Mouse (Mus musculus) cerebellum, adult 8-10 months (tissue): Measurements from ENCODE around the gene Ccdc88b.
"Not testable (repeated sequence)": the region's sequence is repeated elsewhere in the genome, so short reads cannot be mapped to it uniquely, and the experiment has no call there.

Experiments used
- DNase-seq: peaks from one replicate; pipeline ENCODE4 v3.0.0; 2022

Gene Ccdc88b

GRCm38 (mm10) chr19:6858031-6858430, at the start of gene Ccdc88b:
Gene Ccdc88b (minus strand): TSS chr19:6858211.
- no peak for DNase-seq

- peak; percentile 31 for DNase-seq
These were observed 49.1 kb upstream of the Ccdc88b start for GRCm38 (mm10) chr19:6907094-6907493.

- DNase-seq, result peak; percentile 14
These were observed 48.2 kb upstream of the Ccdc88b start for GRCm38 (mm10) chr19:6906199-6906598.

- DNase-seq, result no peak
These were observed 47.6 kb upstream of the Ccdc88b start for GRCm38 (mm10) chr19:6905498-6906159.

- DNase-seq, result no peak
These were observed 46.8 kb upstream of the Ccdc88b start for GRCm38 (mm10) chr19:6904846-6905245.

- no peak for DNase-seq
These were observed 45.0 kb upstream of the Ccdc88b start for GRCm38 (mm10) chr19:6903031-6903430.

DNA sequence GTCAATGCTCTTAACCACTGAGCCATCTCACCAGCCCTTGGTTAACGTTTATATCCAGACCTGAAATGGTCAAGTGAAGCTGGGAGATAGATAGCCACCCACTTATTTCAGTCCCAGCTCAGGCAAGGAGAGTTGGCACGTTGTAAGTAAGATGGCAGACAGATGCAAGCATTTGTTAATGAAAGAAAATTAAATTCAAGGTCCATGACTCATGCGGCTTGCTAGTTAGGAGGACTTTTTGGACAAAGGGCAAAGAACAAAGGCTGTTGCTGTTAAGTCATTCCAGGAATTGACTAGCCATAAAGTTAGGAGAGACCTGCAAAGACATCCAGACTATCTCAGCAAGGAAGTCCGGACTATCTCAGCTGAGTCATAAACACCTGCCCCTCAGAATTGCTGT, 41.6 kb upstream of the Ccdc88b start:
- no peak for DNase-seq

- DNase-seq, result not testable (repeated sequence)
These were observed 37.7 kb upstream of the Ccdc88b start for GRCm38 (mm10) chr19:6895608-6896305.

DNA sequence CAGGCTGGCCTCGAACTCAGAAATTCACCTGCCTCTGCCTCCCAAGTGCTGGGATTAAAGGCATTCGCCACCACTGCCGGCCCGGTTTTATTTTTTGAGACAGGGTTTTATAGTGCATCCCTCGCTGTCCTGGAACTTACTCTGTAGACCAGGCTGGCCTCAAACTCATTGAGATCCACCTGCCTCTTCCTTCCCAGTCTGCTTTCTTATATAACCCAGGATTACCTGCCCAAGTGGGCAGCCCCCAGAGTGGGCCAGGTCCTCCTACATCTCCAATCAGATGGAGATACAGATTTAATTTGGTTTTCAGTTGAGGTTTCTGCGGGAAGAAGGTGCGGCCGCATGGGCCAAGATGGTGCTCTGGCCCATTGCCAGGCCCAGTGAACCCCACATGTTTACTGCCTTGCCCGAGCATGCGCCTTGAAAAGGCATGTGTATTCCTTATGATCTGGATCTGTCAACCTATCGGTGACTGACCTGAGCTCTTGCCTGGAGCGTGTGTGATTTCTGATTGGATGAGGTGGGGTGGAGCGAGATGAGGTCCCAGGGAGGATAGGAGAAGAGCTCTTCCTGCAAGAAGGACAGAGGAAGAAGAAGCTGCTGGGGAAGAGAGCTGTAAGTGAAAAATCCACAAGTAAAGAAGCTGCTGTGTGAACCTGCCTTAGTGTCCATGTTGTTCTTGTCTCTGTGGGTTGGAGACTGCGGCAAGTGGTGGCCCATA, 35.9 kb upstream of the Ccdc88b start:
- no peak for DNase-seq

- DNase-seq, result no peak
These were observed 34.5 kb upstream of the Ccdc88b start for GRCm38 (mm10) chr19:6892512-6892911.

DNA sequence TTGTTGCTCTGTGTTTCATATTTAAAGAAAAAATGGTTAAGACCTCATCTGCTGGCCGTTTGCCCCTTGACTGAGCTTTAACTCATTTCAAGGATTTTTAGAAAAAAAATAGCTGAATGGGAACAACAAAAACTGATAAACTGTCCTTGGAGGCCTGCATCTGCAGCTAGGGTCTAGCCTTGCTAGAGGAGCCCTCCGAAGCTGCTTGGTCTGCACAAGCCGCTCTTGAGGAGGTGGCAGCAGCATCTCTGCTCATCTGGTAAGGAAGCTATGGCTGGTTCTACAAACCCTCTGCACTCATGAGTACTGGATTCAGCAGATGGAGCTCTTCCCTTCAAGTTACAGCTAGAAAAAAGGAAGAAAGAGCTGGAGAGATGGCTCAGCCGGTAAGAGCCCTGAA, 20.0 kb upstream of the Ccdc88b start:
- DNase-seq, result no peak

DNA sequence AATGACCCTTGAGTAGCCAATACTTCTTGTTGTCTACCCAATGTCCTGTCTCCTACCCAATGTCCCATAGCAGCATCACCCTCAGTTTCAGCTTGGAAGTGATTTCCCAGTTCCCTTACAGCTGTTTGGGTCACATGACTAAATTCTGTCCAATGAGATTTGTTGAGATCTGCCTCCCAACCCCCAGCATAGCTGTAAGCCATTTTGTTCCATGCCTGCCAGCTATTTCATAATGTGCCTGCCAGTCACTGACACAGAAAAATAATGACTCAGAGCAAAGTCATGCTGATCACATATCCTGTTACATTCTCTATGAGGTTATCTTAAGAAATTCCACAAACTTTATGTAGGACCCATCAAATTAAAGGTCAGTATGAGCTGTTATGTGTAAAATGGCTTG, 18.8 kb upstream of the Ccdc88b start:
- no peak for DNase-seq

GRCm38 (mm10) chr19:6875834-6876233, 17.8 kb upstream of the Ccdc88b start:
- DNase-seq, result no peak

DNA sequence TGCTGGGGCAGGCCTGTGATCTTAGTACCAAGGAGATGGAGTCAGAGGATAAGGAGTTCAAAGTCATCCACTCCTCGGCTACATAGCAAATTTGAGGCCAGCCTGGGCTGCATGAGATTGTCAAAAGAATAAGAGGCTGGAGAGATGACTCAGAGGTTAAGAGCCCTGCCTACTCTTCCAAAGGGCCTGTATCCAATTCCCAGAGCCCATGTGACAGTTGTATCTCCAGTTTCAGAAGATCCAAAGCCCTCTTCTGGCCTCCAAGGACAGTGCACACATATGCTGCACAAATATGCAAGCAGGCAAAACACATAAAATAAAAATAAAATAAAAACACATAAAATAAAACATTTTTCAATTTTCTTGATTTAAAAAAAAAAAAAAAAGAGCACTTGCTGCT, 16.2 kb upstream of the Ccdc88b start:
- no peak for DNase-seq

GRCm38 (mm10) chr19:6872701-6873100, 14.7 kb upstream of the Ccdc88b start:
- DNase-seq, result no peak

DNA sequence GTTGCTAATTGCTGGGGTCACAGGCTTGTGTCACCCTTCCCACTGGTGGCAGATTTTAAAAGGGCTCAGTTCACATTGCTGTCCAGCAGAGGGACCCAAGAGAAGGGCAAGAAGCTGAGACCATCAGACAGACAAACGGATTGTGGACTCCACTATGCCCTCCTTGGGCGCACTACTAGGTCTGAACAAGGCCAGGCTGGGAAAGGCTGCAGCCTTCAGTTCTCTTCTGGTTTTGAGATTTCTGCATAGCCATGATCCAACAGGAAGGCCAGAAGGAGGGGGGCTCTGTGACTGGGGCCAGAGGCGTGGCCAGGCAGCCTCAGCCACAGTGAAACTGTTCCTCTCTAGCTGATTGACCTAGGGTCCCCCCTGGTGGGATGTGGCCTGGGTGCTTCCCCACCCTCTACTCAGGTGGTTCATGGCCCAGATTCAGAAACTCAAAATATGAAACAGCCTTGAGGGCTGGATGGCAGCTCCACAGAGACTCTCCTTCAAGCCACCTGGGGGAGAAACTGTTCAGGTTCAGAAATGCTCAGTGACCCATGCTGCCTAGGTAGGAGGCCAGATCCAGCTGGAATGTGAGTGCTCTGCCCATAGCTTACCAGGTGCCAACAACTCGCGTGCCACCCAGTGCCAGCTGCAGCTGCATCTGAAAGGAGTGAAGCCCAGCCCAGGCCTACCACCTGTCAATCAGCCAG, 13.7 kb upstream of the Ccdc88b start:
- no peak for DNase-seq

GRCm38 (mm10) chr19:6869355-6869754, 11.3 kb upstream of the Ccdc88b start:
- no peak for DNase-seq

DNA sequence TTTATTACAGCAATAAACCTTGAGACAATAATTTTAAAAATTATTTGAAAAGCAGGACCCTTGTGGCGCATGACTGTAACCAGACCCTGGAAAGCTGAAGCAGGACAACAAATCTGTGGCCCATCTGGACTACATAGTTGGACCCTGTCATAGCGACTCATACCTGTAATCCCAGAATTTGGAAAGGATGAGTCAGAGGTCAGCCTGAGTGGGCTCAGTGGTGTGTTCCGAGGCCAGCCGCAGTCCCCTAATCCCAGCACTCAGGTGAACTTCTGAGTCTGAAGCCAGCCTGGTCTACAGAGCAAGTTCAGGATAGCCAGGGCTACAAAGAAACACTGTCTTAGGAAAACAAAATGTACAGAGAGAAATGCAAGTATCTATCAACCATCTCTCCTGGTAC, 3.4 kb upstream of the Ccdc88b start:
- DNase-seq, result no peak

DNA sequence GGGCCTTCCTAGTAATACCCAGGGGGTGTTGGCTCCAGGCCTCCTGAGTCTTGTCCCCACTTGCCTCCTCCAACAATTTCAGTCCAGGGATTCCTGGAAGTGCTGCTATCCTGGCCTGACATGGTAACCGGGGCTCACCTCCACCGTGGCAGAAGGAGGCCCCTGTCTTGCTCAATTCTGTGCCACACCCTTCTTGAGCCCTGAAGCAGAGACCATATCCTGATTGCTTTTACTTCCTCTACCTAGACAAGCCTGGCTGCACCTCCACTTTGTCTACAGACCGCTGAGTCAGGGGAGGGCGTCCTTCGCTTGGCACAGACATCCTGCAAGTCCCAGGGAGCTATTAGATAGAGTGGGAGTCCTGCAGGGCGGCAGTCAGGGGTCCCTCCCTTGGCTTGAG, 2.7 kb upstream of the Ccdc88b start:
- no peak for DNase-seq

GRCm38 (mm10) chr19:6859971-6860370, 2.0 kb upstream of the Ccdc88b start:
- DNase-seq, result no peak

DNA sequence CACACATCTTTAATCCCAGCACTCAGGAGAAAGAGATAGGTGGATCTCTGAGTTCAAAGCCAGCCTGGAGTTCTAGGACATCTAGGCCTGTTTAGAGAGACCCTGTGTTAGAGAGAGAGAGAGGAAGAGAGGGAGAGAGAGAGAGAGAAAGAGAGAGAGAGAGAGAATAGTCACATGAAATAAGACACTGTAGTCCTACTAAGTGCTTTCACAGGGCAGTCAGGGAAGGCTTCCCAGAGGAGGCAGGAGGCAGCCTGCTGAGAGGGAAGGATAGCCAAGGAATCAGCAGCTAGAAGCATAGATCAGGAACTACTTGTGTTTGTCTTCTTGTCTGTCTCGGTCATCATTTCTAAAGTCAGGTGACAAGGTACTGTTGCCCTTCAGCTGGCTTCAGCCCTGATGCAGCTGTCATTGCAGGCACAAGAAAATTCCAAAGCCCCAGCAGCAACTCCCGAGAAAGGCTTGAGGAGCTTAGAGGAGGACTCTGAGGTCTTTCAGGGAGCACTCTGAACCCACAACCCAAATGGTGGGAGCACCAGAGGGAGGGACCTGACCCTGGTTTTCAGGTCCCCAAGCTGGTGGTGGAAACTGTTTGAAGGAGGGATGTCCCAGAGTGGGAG, 1.1 kb upstream of the Ccdc88b start:
- no peak for DNase-seq

GRCm38 (mm10) chr19:6857391-6858005, 513 bp downstream of the Ccdc88b start:
- DNase-seq, result no peak

- no peak for DNase-seq
These were observed 1.0 kb downstream of the Ccdc88b start for GRCm38 (mm10) chr19:6857003-6857360.
